Mouse (Mus musculus) lung, postnatal 0 days (tissue): Measurements from ENCODE around the gene Plpp1. TPM values are rescaled to one million over a fixed set of nuclear protein-coding genes. Genes with fewer than 3 reads are reported as not detected.
A peak's percentile ranks its signal among the peaks of the same experiment; 100 is the strongest.

Source experiments
- ATAC-seq: fragments of 200-750 bp; cut with Nextera tagmentation; 2 replicates; pipeline ENCODE4 v1.8.0; 2017; ENCODE audit warnings: moderate library complexity
- DNase-seq: peaks from one replicate; pipeline ENCODE4 v3.0.0-alpha.2; 2016; ENCODE audit warnings: low spot score
- H3K27ac ChIP-seq: fragments of 300-500 bp; sonication (generic); 2 replicates; pipeline ENCODE4 v1.5.1; 2014; ENCODE audit warnings: antibody characterized with exemption, mild to moderate bottlenecking, low read length, mixed read lengths
- H3K27me3 ChIP-seq: fragments of 300-500 bp; sonication (generic); replicated peaks from 2 replicates; pipeline ENCODE4 v1.6.1; 2014; ENCODE audit warnings: low read length, mixed read lengths; ENCODE audit not compliant: insufficient read depth
- H3K36me3 ChIP-seq: fragments of 300-500 bp; sonication (generic); 2 replicates; pipeline ENCODE4 v1.6.1; 2014; ENCODE audit warnings: low read length, mixed read lengths; ENCODE audit not compliant: insufficient read depth
- H3K4me1 ChIP-seq: fragments of 300-500 bp; sonication (generic); 2 replicates; pipeline ENCODE4 v1.6.1; 2014; ENCODE audit warnings: antibody characterized with exemption, low read depth, low read length, mixed read lengths; ENCODE audit not compliant: insufficient read depth
- H3K4me2 ChIP-seq: fragments of 300-500 bp; sonication (generic); replicated peaks from 2 replicates; pipeline ENCODE4 v1.6.1; 2014; ENCODE audit warnings: low read depth, mild to moderate bottlenecking, low read length, moderate library complexity, mixed read lengths
- H3K4me3 ChIP-seq: fragments of 300-500 bp; sonication (generic); 2 replicates; pipeline ENCODE4 v1.5.1; 2014; ENCODE audit warnings: low read depth, low read length
- H3K9ac ChIP-seq: fragments of 300-500 bp; sonication (generic); replicated peaks from 2 replicates; pipeline ENCODE4 v1.6.1; 2014; ENCODE audit warnings: low read depth, mild to moderate bottlenecking
- H3K9me3 ChIP-seq: fragments of 300-500 bp; sonication (generic); 2 replicates; pipeline ENCODE4 v1.6.1; 2016; ENCODE audit warnings: low read length, mixed read lengths
- CTCF ChIP-seq: IDR thresholded peaks from 2 replicates; pipeline ENCODE4 v1.5.1; 2016; ENCODE audit warnings: antibody characterized with exemption, mild to moderate bottlenecking
- EP300 ChIP-seq: IDR thresholded peaks from 2 replicates; pipeline ENCODE4 v1.6.1; 2016; ENCODE audit warnings: antibody characterized with exemption, mild to moderate bottlenecking, control low read depth
- WGBS: fragments of 180-500 bp; shearing (Covaris S2); extraction: QIAGEN DNeasy Blood & Tissue Kit; methylation state at CpG from one replicate; pipeline ENCODE4 v1.1.7; 2014; 5-methylcytosine and 5-hydroxymethylcytosine counted together
- polyA plus RNA-seq: library from polyadenylated mRNA; unstranded; fragments of >200 nt; fragmentation: Nextera tagmentation; extraction: Ambion mirVana; gene quantifications from 2 replicates; pipeline ENCODE4 v1.2.1, GENCODE M21; 2015

The Plpp1 gene
- polyA plus RNA-seq, 1 experiment from 2014 or later: 292 TPM

GRCm38 (mm10) chr13:112832589-112832988 lies 32.0 kb downstream of the Plpp1 start:
- 32% methylated on average over 2 of the region's 2 CpGs for WGBS
- Histone ChIP-seq H3K4me2 (no peak overlapping the region), H3K4me3 (no peak overlapping the region), H3K9ac (no peak overlapping the region), H3K27ac (no peak overlapping the region), H3K36me3 (no peaks in the 10 kb centered on the region), H3K4me1 (no peaks in the 10 kb centered on the region), H3K9me3 (no peaks in the 10 kb centered on the region), H3K27me3 (no peaks in the 10 kb centered on the region)
- DNase-seq (no peak), ATAC-seq (no peak)
- no peak for TF ChIP-seq EP300
- TF ChIP-seq CTCF: no peak

GRCm38 (mm10) chr13:112833253-112833894 lies 32.8 kb downstream of the Plpp1 start:
- TF ChIP-seq CTCF (no peak), EP300 (no peak)
- H3K4me3 ChIP-seq: no peak overlapping the region

GRCm38 (mm10) chr13:112833895-112834263 lies 33.3 kb downstream of the Plpp1 start:
- DNase-seq (no peak), ATAC-seq (no peak)
- no peaks in the 10 kb centered on the region for H3K4me1 ChIP-seq
- no peak overlapping the region for H3K9ac ChIP-seq
- no peak overlapping the region for H3K27ac ChIP-seq
- 39% methylated on average over 3 of the region's 3 CpGs for WGBS
- H3K27me3 ChIP-seq: no peaks in the 10 kb centered on the region
- no peak overlapping the region for H3K4me3 ChIP-seq
- H3K36me3 ChIP-seq: no peaks in the 10 kb centered on the region
- no peak overlapping the region for H3K4me2 ChIP-seq
- no peaks in the 10 kb centered on the region for H3K9me3 ChIP-seq
- TF ChIP-seq EP300: no peak
- TF ChIP-seq CTCF: no peak

More at GRCm38 (mm10) chr13:112833253-112833894, 32.8 kb downstream of the Plpp1 start:
- no peak overlapping the region for H3K9ac ChIP-seq
- H3K4me1 ChIP-seq: no peaks in the 10 kb centered on the region
- H3K36me3 ChIP-seq: no peaks in the 10 kb centered on the region
- H3K27me3 ChIP-seq: no peaks in the 10 kb centered on the region
- H3K9me3 ChIP-seq: no peaks in the 10 kb centered on the region
- no peak for ATAC-seq
- H3K27ac ChIP-seq: no peak overlapping the region
- 81% methylated on average over 20 of the region's 20 CpGs for WGBS
- no peak overlapping the region for H3K4me2 ChIP-seq
- no peak for DNase-seq

GRCm38 (mm10) chr13:112835113-112835512 lies 34.5 kb downstream of the Plpp1 start:
- H3K9ac ChIP-seq: no peak overlapping the region
- no peaks in the 10 kb centered on the region for H3K36me3 ChIP-seq
- no peak for TF ChIP-seq CTCF
- no peak for TF ChIP-seq EP300
- H3K27ac ChIP-seq: no peak overlapping the region
- no peaks in the 10 kb centered on the region for H3K4me1 ChIP-seq
- no peak overlapping the region for H3K4me2 ChIP-seq
- no peaks in the 10 kb centered on the region for H3K27me3 ChIP-seq
- H3K9me3 ChIP-seq: no peaks in the 10 kb centered on the region
- DNase-seq (peak; percentile 40), ATAC-seq (peak; percentile 76)
- no peak overlapping the region for H3K4me3 ChIP-seq
- WGBS: 31% methylated on average over 12 of the region's 12 CpGs

- Histone ChIP-seq H3K9ac (no peak overlapping the region), H3K4me3 (no peak overlapping the region), H3K36me3 (no peaks in the 10 kb centered on the region), H3K9me3 (no peaks in the 10 kb centered on the region), H3K27ac (no peak overlapping the region), H3K4me2 (no peak overlapping the region), H3K4me1 (no peaks in the 10 kb centered on the region), H3K27me3 (no peaks in the 10 kb centered on the region)
- DNase-seq: no peak
- 85% methylated on average over 2 of the region's 2 CpGs for WGBS
- TF ChIP-seq CTCF (no peak), EP300 (no peak)
- ATAC-seq: no peak
These were observed 36.4 kb downstream of the Plpp1 start for GRCm38 (mm10) chr13:112836951-112837350.

GRCm38 (mm10) chr13:112837621-112838155 lies 37.1 kb downstream of the Plpp1 start:
- no peaks in the 10 kb centered on the region for H3K27me3 ChIP-seq
- TF ChIP-seq CTCF (no peak), EP300 (no peak)
- no peaks in the 10 kb centered on the region for H3K4me1 ChIP-seq
- H3K27ac ChIP-seq: no peak overlapping the region
- WGBS: 60% methylated on average over 9 of the region's 9 CpGs
- no peak overlapping the region for H3K4me2 ChIP-seq
- ATAC-seq: no peak
- no peaks in the 10 kb centered on the region for H3K36me3 ChIP-seq
- no peaks in the 10 kb centered on the region for H3K9me3 ChIP-seq
- H3K9ac ChIP-seq: no peak overlapping the region
- no peak for DNase-seq
- no peak overlapping the region for H3K4me3 ChIP-seq
